Mouse (Mus musculus) mesoderm, embryonic 11.5 days (tissue): Measurements from ENCODE around the gene Cfap298.

Source experiments
- DNase-seq: peaks from one replicate; pipeline ENCODE4 v3.0.0-alpha.2; 2012; ENCODE audit warnings: low read depth, low spot score

Gene Cfap298

GRCm38 (mm10) chr16:90911766-90912165 is 23.1 kb downstream of the Cfap298 start:
- no peak for DNase-seq

- DNase-seq = no peak
Measured at GRCm38 (mm10) chr16:90910855-90911533, 23.9 kb downstream of the Cfap298 start.

GRCm38 (mm10) chr16:90907250-90907649 is 27.7 kb downstream of the Cfap298 start:
- DNase-seq = no peak

- DNase-seq = no peak
Measured at GRCm38 (mm10) chr16:90903300-90903699, 31.6 kb downstream of the Cfap298 start.

- DNase-seq = no peak
Measured at GRCm38 (mm10) chr16:90901364-90901763, 33.5 kb downstream of the Cfap298 start.

- DNase-seq = no peak
Measured at GRCm38 (mm10) chr16:90899498-90899897, 35.4 kb downstream of the Cfap298 start.

GRCm38 (mm10) chr16:90897651-90898050 is 37.3 kb downstream of the Cfap298 start:
- no peak for DNase-seq

- no peak for DNase-seq
Measured at GRCm38 (mm10) chr16:90893792-90894191, 41.1 kb downstream of the Cfap298 start.

- no peak for DNase-seq
Measured at GRCm38 (mm10) chr16:90893019-90893418, 41.9 kb downstream of the Cfap298 start.

GRCm38 (mm10) chr16:90892081-90892480 is 42.8 kb downstream of the Cfap298 start:
- DNase-seq = peak; percentile 50

GRCm38 (mm10) chr16:90891601-90892000 is 43.3 kb downstream of the Cfap298 start:
- no peak for DNase-seq

- DNase-seq = no peak
Measured at GRCm38 (mm10) chr16:90890683-90891082, 44.2 kb downstream of the Cfap298 start.

- no peak for DNase-seq
Measured at GRCm38 (mm10) chr16:90885781-90886565, 48.9 kb downstream of the Cfap298 start.

- no peak for DNase-seq
Measured at GRCm38 (mm10) chr16:90885351-90885750, 49.6 kb downstream of the Cfap298 start.

- DNase-seq = no peak
Measured at GRCm38 (mm10) chr16:90882501-90882977, 52.4 kb downstream of the Cfap298 start.

GRCm38 (mm10) chr16:90878135-90878860 is 56.6 kb downstream of the Cfap298 start:
- DNase-seq = no peak
